Mouse (Mus musculus) kidney, adult 2 months (tissue): ENCODE data around the gene Galnt10. TPM values are rescaled to one million over a fixed set of nuclear protein-coding genes. Genes with fewer than 3 reads are reported as not detected.

ENCODE experiments used
- DNase-seq: peaks from one replicate; pipeline ENCODE4 v3.0.0; 2021
- H3K27ac ChIP-seq: fragments of 200-500 bp; 2 replicates; pipeline ENCODE4 v1.5.1; 2012; ENCODE audit warnings: low read depth, low read length, control low read depth, inconsistent platforms; ENCODE audit not compliant: insufficient read depth
- H3K27me3 ChIP-seq: fragments of 200-500 bp; replicated peaks from 2 replicates; pipeline ENCODE4 v1.6.1; 2012; ENCODE audit warnings: mild to moderate bottlenecking, moderate library complexity, low read length, inconsistent platforms; ENCODE audit not compliant: control insufficient read depth, insufficient read depth
- H3K36me3 ChIP-seq: fragments of 200-500 bp; 2 replicates; pipeline ENCODE4 v1.6.1; 2012; ENCODE audit warnings: mild to moderate bottlenecking, moderate library complexity, low read length, inconsistent platforms; ENCODE audit not compliant: control insufficient read depth, insufficient read depth
- H3K4me1 ChIP-seq: fragments of 200-500 bp; 2 replicates; pipeline ENCODE4 v1.6.1; 2011; ENCODE audit warnings: low read length; ENCODE audit not compliant: control insufficient read depth, insufficient read depth
- H3K4me3 ChIP-seq: fragments of 200-500 bp; 2 replicates; pipeline ENCODE4 v1.5.1; 2011; ENCODE audit warnings: mild to moderate bottlenecking, low read depth, low read length, control low read depth; ENCODE audit not compliant: insufficient read depth
- CTCF ChIP-seq: fragments of 200-500 bp; conservative IDR thresholded peaks from 2 replicates; pipeline ENCODE4 v1.5.1; 2011; ENCODE audit warnings: low read depth, mild to moderate bottlenecking, control low read depth, low read length, moderate library complexity, mixed read lengths; ENCODE audit not compliant: insufficient read depth, insufficient read length
- POLR2A ChIP-seq: fragments of 200-500 bp; IDR thresholded peaks from one replicate; pipeline ENCODE4 v1.6.1; 2011; ENCODE audit warnings: low read depth, low read length, control low read depth
- WGBS: fragments of 180-500 bp; shearing (Covaris S2); methylation state at CpG from one replicate; pipeline ENCODE4 v1.1.7; 2018; 5-methylcytosine and 5-hydroxymethylcytosine counted together
- polyA plus RNA-seq: library from polyadenylated mRNA; depleted of rRNA; stranded (reverse); fragments of >200 nt; gene quantifications from 2 replicates; pipeline ENCODE4 v1.2.3, GENCODE M21; 2012

Gene Galnt10
- polyA plus RNA-seq, 1 experiment = 11.1 TPM

- H3K36me3 ChIP-seq = no peaks in the 10 kb centered on the region
- H3K4me3 ChIP-seq = no peak overlapping the region
- peaks cover 3% of the 10 kb centered on the region; the same call in 1 of the 2 replicates for H3K4me1 ChIP-seq
- H3K27me3 ChIP-seq = no peaks in the 10 kb centered on the region
- no peak overlapping the region for H3K27ac ChIP-seq
- no peak for DNase-seq
- 90% methylated on average over 3 of the region's 3 CpGs for WGBS
- no peak for TF ChIP-seq CTCF
- TF ChIP-seq POLR2A = no peak
Observed at GRCm38 (mm10) chr11:57764124-57764523, 118.9 kb downstream of the Galnt10 start.

- no peaks in the 10 kb centered on the region for H3K36me3 ChIP-seq
- DNase-seq = peak; percentile 18
- WGBS = 29% methylated on average over 12 of the region's 12 CpGs
- TF ChIP-seq POLR2A (no peak), CTCF (no peak)
- H3K27ac ChIP-seq = no peak overlapping the region
- no peaks in the 10 kb centered on the region for H3K27me3 ChIP-seq
- peaks cover 3% of the 10 kb centered on the region; the same call in 1 of the 2 replicates for H3K4me1 ChIP-seq
- H3K4me3 ChIP-seq = no peak overlapping the region
Observed at GRCm38 (mm10) chr11:57766617-57767016, 121.4 kb downstream of the Galnt10 start.

GRCm38 (mm10) chr11:57767171-57767570, 121.9 kb downstream of the Galnt10 start:
- Histone ChIP-seq H3K4me1 (peaks cover 3% of the 10 kb centered on the region; the same call in 1 of the 2 replicates), H3K4me3 (no peak overlapping the region), H3K27me3 (no peaks in the 10 kb centered on the region), H3K36me3 (no peaks in the 10 kb centered on the region), H3K27ac (no peak overlapping the region)
- 39% methylated on average over 6 of the region's 6 CpGs for WGBS
- DNase-seq = peak; percentile 59
- TF ChIP-seq CTCF (no peak), POLR2A (no peak)

GRCm38 (mm10) chr11:57770776-57771175, 125.5 kb downstream of the Galnt10 start:
- WGBS = 91% methylated on average over 5 of the region's 5 CpGs
- Histone ChIP-seq H3K4me1 (peaks cover 3% of the 10 kb centered on the region; the same call in 1 of the 2 replicates), H3K27ac (no peak overlapping the region), H3K27me3 (no peaks in the 10 kb centered on the region), H3K4me3 (no peak overlapping the region), H3K36me3 (no peaks in the 10 kb centered on the region)
- TF ChIP-seq CTCF (no peak), POLR2A (no peak)
- no peak for DNase-seq

- DNase-seq = no peak
- TF ChIP-seq POLR2A (no peak), CTCF (no peak)
- peaks cover under 1% of the 10 kb centered on the region; the same call in 1 of the 2 replicates for H3K4me1 ChIP-seq
- H3K4me3 ChIP-seq = no peak overlapping the region
- 91% methylated on average over 8 of the region's 8 CpGs for WGBS
- no peaks in the 10 kb centered on the region for H3K36me3 ChIP-seq
- H3K27ac ChIP-seq = no peak overlapping the region
- H3K27me3 ChIP-seq = no peaks in the 10 kb centered on the region
Observed at GRCm38 (mm10) chr11:57771676-57772075, 126.4 kb downstream of the Galnt10 start.

GRCm38 (mm10) chr11:57773479-57773878, 128.2 kb downstream of the Galnt10 start:
- 40% methylated on average over 13 of the region's 13 CpGs for WGBS
- no peak for DNase-seq
- H3K27ac ChIP-seq = no peak overlapping the region

GRCm38 (mm10) chr11:57773936-57774335, 128.7 kb downstream of the Galnt10 start:
- H3K4me3 ChIP-seq = no peak overlapping the region
- no peak for TF ChIP-seq CTCF
- no peak for TF ChIP-seq POLR2A
- H3K27ac ChIP-seq = no peak overlapping the region
- H3K36me3 ChIP-seq = no peaks in the 10 kb centered on the region
- WGBS = 25% methylated on average over 4 of the region's 4 CpGs
- H3K27me3 ChIP-seq = no peaks in the 10 kb centered on the region
- no peak for DNase-seq
- no peaks in the 10 kb centered on the region for H3K4me1 ChIP-seq

More at GRCm38 (mm10) chr11:57773479-57773878, 128.2 kb downstream of the Galnt10 start:
- Histone ChIP-seq H3K36me3 (no peaks in the 10 kb centered on the region), H3K4me1 (no peaks in the 10 kb centered on the region), H3K4me3 (no peak overlapping the region), H3K27me3 (no peaks in the 10 kb centered on the region)
- no peak for TF ChIP-seq CTCF
- no peak for TF ChIP-seq POLR2A

- WGBS = 79% methylated on average over 6 of the region's 6 CpGs
- no peak for DNase-seq
- Histone ChIP-seq H3K4me3 (no peak overlapping the region), H3K27me3 (no peaks in the 10 kb centered on the region), H3K27ac (no peak overlapping the region), H3K4me1 (no peaks in the 10 kb centered on the region), H3K36me3 (no peaks in the 10 kb centered on the region)
- TF ChIP-seq CTCF (no peak), POLR2A (no peak)
Observed at GRCm38 (mm10) chr11:57775868-57776267, 130.6 kb downstream of the Galnt10 start.
